In genomic region chr9:32292686-32293085, GRCm38 (mm10) we compare ENCODE assay signal across 9 mouse cellular contexts. TPM values are rescaled to one million over a fixed set of nuclear protein-coding genes. Genes with fewer than 3 reads are reported as not detected.
DNase-seq lines count a peak whose midpoint lies in the region; ATAC-seq and TF ChIP-seq lines count a peak whose summit lies in the region.
"Had no signal": no experiment of that assay in that cellular context is flagged by ENCODE, and none has a peak within 500 bp of the region (broad histone marks: within the 10 kb centered on the region; RNA-seq: fewer than 3 reads in every experiment).

No protein-coding gene starts in this region.

- no peak for TF ChIP-seq CTCF in olfactory bulb, adult 2 months (IDR thresholded peaks at IDR 0.05; ENCODE audit: insufficient read depth, low read depth, low read length)

- peaks cover 0 to 6% of the 10 kb centered on the region in 2 experiments; a peak in 1 of 4 replicates for H3K4me1 ChIP-seq in ES-E14 (ENCODE audit: control insufficient read depth in 2 of 2, insufficient read depth in 2 of 2, low read length in 2 of 2, poor library complexity in 1 of 2)
- H3K4me1 ChIP-seq in hindbrain, embryonic 14.5 days (replicated peaks; ENCODE audit: control insufficient read depth, insufficient read depth, low read length) = peaks cover 12% of the 10 kb centered on the region; the same call in 1 of the 2 replicates
- peaks cover 8% of the 10 kb centered on the region for H3K4me1 ChIP-seq in olfactory bulb, adult 2 months (ENCODE audit: control insufficient read depth, insufficient read depth, low read length)

- no peak overlapping the region for H3K4me3 ChIP-seq in ES-E14 (ENCODE audit: insufficient read depth in 1 of 2, low read depth in 1 of 2, low read length in 2 of 2, poor library complexity in 1 of 2, severe bottlenecking in 1 of 2)
- H3K4me3 ChIP-seq in hindbrain, embryonic 14.5 days (replicated peaks; ENCODE audit: low read length) = no peak overlapping the region
- no peak overlapping the region for H3K4me3 ChIP-seq in olfactory bulb, adult 2 months (ENCODE audit: insufficient read depth, low read depth, low read length)
- H3K4me3 ChIP-seq: erythroblast, embryonic 14.5 days had no signal

- TF ChIP-seq POLR2A in olfactory bulb, adult 2 months (IDR thresholded peaks at IDR 0.05; ENCODE audit: insufficient read depth, low read depth, low read length) = no peak

- 26% methylated on average over 5 of the region's 5 CpGs for WGBS in hindbrain, embryonic 14.5 days
- WGBS in olfactory bulb, adult 2 months = 12% methylated on average over 5 of the region's 5 CpGs

- no peak overlapping the region for H3K4me2 ChIP-seq in hindbrain, embryonic 14.5 days (replicated peaks)

- no peaks in the 10 kb centered on the region for H3K9me3 ChIP-seq in ES-E14 (ENCODE audit: control insufficient read depth, insufficient read depth, low read depth, low read length)
- H3K9me3 ChIP-seq in hindbrain, embryonic 14.5 days (ENCODE audit: control insufficient read depth, low read length) = no peaks in the 10 kb centered on the region

- H3K36me3 ChIP-seq in ES-E14 (ENCODE audit: control insufficient read depth, insufficient read depth, low read length, poor library complexity, severe bottlenecking) = no peaks in the 10 kb centered on the region
- H3K36me3 ChIP-seq in hindbrain, embryonic 14.5 days (replicated peaks; ENCODE audit: control insufficient read depth, insufficient read depth) = no peaks in the 10 kb centered on the region

- no peak overlapping the region for H3K9ac ChIP-seq in ES-E14 (ENCODE audit: insufficient read depth, low read depth, low read length, poor library complexity, severe bottlenecking)
- no peak overlapping the region for H3K9ac ChIP-seq in hindbrain, embryonic 14.5 days

- peak; percentile 5 for DNase-seq in gastrocnemius, adult 18-20 months (ENCODE audit: low spot score)
- DNase-seq in gastrocnemius, postnatal 10 days = no peak
- peak; percentile 24 for DNase-seq in ES-E14 (ENCODE audit: low read depth, low spot score)
- peak; percentile 48 for DNase-seq in cerebellum, adult 8-10 months
- no peak for DNase-seq in hindbrain, embryonic 14.5 days (ENCODE audit: low spot score)
- DNase-seq in testis, postnatal 10 days (ENCODE audit: low spot score) = no peak

- no peak overlapping the region for H3K27ac ChIP-seq in ES-E14 (ENCODE audit: insufficient read depth, low read depth, low read length, poor library complexity, severe bottlenecking)
- peak overlapping the region; percentile 68; the same call in 1 of the 2 replicates for H3K27ac ChIP-seq in hindbrain, embryonic 14.5 days
- peak overlapping the region; percentile 69 for H3K27ac ChIP-seq in olfactory bulb, adult 2 months (ENCODE audit: insufficient read depth, low read depth, low read length)

- H3K27me3 ChIP-seq in hindbrain, embryonic 14.5 days (ENCODE audit: control insufficient read depth, insufficient read depth, low read length) = no peaks in the 10 kb centered on the region

- in situ Hi-C loops in ES-E14 (cut with MboI; ENCODE audit: low sequenced_read_pairs in 2 of 2, unreplicated experiment in 2 of 2) = no loop called here

- ATAC-seq in hindbrain, embryonic 14.5 days (ENCODE audit: low FRiP score) = peak; percentile 43
- ATAC-seq in inflammation-experienced regulatory T-cells, adult 6 months = no peak

TF ChIP-seq in ES-E14, 5 proteins besides CTCF, POLR2A, EP300 and RAD21:
- TF ChIP-seq CHD2 (IDR thresholded peaks at IDR 0.05; ENCODE audit: low read depth, low read length) (no peak), HCFC1 (IDR thresholded peaks at IDR 0.05; ENCODE audit: borderline replicate concordance, insufficient read depth, low read length) (no peak)
TF ChIP-seq in ES-E14: peak in this region for 0.

RNA-seq across cellular contexts. Expression of gene Kcnj5, which starts 51.5 kb away (rescaled TPM):
- not detected for total RNA-seq in gastrocnemius, adult 18-20 months (2021)
- under 1 TPM in 1 of 2 experiments, not detected in 1; 0.09 TPM for total RNA-seq in gastrocnemius, postnatal 10 days (2021)
- total RNA-seq in ES-E14 (2012; rRNA removed) = 0.13 TPM in 1 of 2 replicates, not detected in the other
- 0.28 and 0.60 TPM in 2 replicates for polyA plus RNA-seq in hindbrain, embryonic 14.5 days (2014; fragmentation: Nextera tagmentation; extraction: Ambion mirVana)
- polyA plus RNA-seq in olfactory bulb, adult 2 months (2012; ENCODE audit: insufficient read depth, insufficient read length, low replicate concordance, missing spikeins) = not detected in 2 replicates
- polyA plus RNA-seq in inflammation-experienced regulatory T-cells, adult 6 months (2017; shearing (Covaris generic)) = not detected
- polyA plus RNA-seq: erythroblast, embryonic 14.5 days had no signal

Comparison
In these comparisons a context has a peak if more than half of its experiments do, and no peak if none do; other contexts are left out.
1. DNase-seq: peak in gastrocnemius, adult 18-20 months (single experiment), ES-E14 (single experiment) and cerebellum, adult 8-10 months (single experiment); none in gastrocnemius, postnatal 10 days (single experiment), hindbrain, embryonic 14.5 days (single experiment) and testis, postnatal 10 days (single experiment).